Mouse (Mus musculus) adrenal gland, postnatal 10 days (tissue): ENCODE measurements at regions not wholly inside any gene's neighbourhood (a gene's known extent, or its start where the extent isn't known, plus 50 kb on each side); places are given as distances from the start of the nearest gene placed in this dataset.

Experiments used
- DNase-seq: peaks from one replicate; pipeline ENCODE4 v3.0.0; 2021; ENCODE audit warnings: mixed read lengths

- DNase-seq = peak; percentile 2
These were observed 158.2 kb downstream of the Gm10295 start for GRCm38 (mm10) chr7:71193131-71193530.

GRCm38 (mm10) chr7:71190161-71190711, 161.0 kb downstream of the Gm10295 start:
- no peak for DNase-seq

GRCm38 (mm10) chr7:71189757-71190156, 161.5 kb downstream of the Gm10295 start:
- DNase-seq = no peak

- no peak for DNase-seq
These were observed 163.2 kb downstream of the Gm10295 start for GRCm38 (mm10) chr7:71188119-71188518.

GRCm38 (mm10) chr7:71174871-71175270, 176.4 kb downstream of the Gm10295 start:
- DNase-seq = no peak

GRCm38 (mm10) chr7:71139068-71139467, 212.2 kb downstream of the Gm10295 start:
- DNase-seq = no peak

GRCm38 (mm10) chr7:71129981-71130380, 221.3 kb downstream of the Gm10295 start:
- DNase-seq = no peak

GRCm38 (mm10) chr7:71128928-71129327, 222.4 kb downstream of the Gm10295 start:
- no peak for DNase-seq

GRCm38 (mm10) chr7:71121453-71121852, 229.8 kb downstream of the Gm10295 start:
- no peak for DNase-seq

GRCm38 (mm10) chr7:71120975-71121374, 230.3 kb downstream of the Gm10295 start:
- DNase-seq = no peak

GRCm38 (mm10) chr7:71119987-71120386, 231.3 kb downstream of the Gm10295 start:
- no peak for DNase-seq

- no peak for DNase-seq
These were observed 244.2 kb downstream of the Gm10295 start for GRCm38 (mm10) chr7:71107101-71107500.

GRCm38 (mm10) chr7:71100266-71100665, 251.0 kb downstream of the Gm10295 start:
- DNase-seq = no peak

- no peak for DNase-seq
These were observed 253.0 kb downstream of the Gm10295 start for GRCm38 (mm10) chr7:71098276-71098675.

GRCm38 (mm10) chr7:71093301-71093939, 257.9 kb downstream of the Gm10295 start:
- peak; percentile 3 for DNase-seq

- DNase-seq = no peak
These were observed 258.5 kb downstream of the Gm10295 start for GRCm38 (mm10) chr7:71092825-71093224.

GRCm38 (mm10) chr7:71092301-71092700, 259.0 kb downstream of the Gm10295 start:
- DNase-seq = peak; percentile 5

GRCm38 (mm10) chr7:71064446-71065391, 286.6 kb downstream of the Gm10295 start:
- no peak for DNase-seq

- DNase-seq = no peak
These were observed 300.5 kb downstream of the Gm10295 start for GRCm38 (mm10) chr7:71050825-71051224.

GRCm38 (mm10) chr7:71047201-71047600, 304.1 kb downstream of the Gm10295 start:
- DNase-seq = no peak

GRCm38 (mm10) chr7:71046596-71046995, 304.7 kb downstream of the Gm10295 start:
- DNase-seq = no peak

GRCm38 (mm10) chr7:71043789-71044188, 307.5 kb downstream of the Gm10295 start:
- no peak for DNase-seq

GRCm38 (mm10) chr7:71043128-71043527, 308.2 kb downstream of the Gm10295 start:
- no peak for DNase-seq
